Mouse (Mus musculus): Measurements from ENCODE around the gene Foxi3.

DNA sequence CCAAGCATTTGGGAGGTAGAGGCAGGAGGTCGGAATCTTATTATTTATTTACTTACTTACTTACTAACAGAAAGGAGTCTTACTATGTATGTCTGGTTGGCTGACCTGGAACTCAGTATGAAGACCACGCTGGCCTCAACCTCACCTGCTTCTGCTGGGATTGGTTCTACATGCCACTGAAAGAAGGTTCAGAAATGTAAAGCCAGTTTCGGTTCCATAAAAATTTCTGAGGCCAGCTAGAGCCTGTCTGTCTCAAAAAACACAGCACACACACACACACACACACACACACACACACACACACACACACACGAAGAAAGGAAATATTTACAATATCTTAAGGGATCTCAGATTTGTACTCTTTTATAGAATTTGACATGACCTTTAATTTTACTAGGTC is 46.0 kb upstream of the Foxi3 start:
- no peak for TF ChIP-seq GATA1 (IDR thresholded peaks at IDR 0.05; ENCODE audit: borderline replicate concordance, low read length)
- no peak for TF ChIP-seq FLI1 (IDR thresholded peaks at IDR 0.05; ENCODE audit: low read length)
